Mouse (Mus musculus): ENCODE data around the gene Cd320. TPM values are rescaled to one million over a fixed set of nuclear protein-coding genes. Genes with fewer than 3 reads are reported as not detected.
"Not testable (repeated sequence)": the region's sequence is repeated elsewhere in the genome, so short reads cannot be mapped to it uniquely, and the experiment has no call there.

Gene Cd320
- polyA plus RNA-seq, 1 experiment: 31.8 TPM

GRCm38 (mm10) chr17:33824084-33824996 lies 18.6 kb upstream of the Cd320 start, which contains the start of the genes Rps28 and Ndufa7:
TSS of gene Rps28 (minus strand) at chr17:33824562.
TSS of gene Ndufa7 (plus strand) at chr17:33824572.
- DNase-seq (ENCODE audit: extremely low spot score in 1 of 2, low spot score in 1 of 2): peak; percentile 95 to 99

- DNase-seq (ENCODE audit: extremely low spot score in 1 of 2, low spot score in 1 of 2): not testable (repeated sequence)
Observed at GRCm38 (mm10) chr17:33824997-33825330, 17.9 kb upstream of the Cd320 start.

GRCm38 (mm10) chr17:33825462-33825861 lies 17.4 kb upstream of the Cd320 start:
- DNase-seq (ENCODE audit: extremely low spot score in 1 of 2, low spot score in 1 of 2): no peak

- DNase-seq (ENCODE audit: extremely low spot score in 1 of 2, low spot score in 1 of 2): peak in 1 of 2 experiments; percentile 86
Observed at GRCm38 (mm10) chr17:33826850-33827249, 16.0 kb upstream of the Cd320 start.

GRCm38 (mm10) chr17:33828892-33829291 lies 14.0 kb upstream of the Cd320 start:
- DNase-seq (ENCODE audit: extremely low spot score in 1 of 2, low spot score in 1 of 2): no peak

GRCm38 (mm10) chr17:33829561-33829960 lies 13.3 kb upstream of the Cd320 start:
- DNase-seq (ENCODE audit: extremely low spot score in 1 of 2, low spot score in 1 of 2): no peak

GRCm38 (mm10) chr17:33844196-33844595 lies 1.3 kb downstream of the Cd320 start:
- DNase-seq (ENCODE audit: extremely low spot score in 1 of 2, low spot score in 1 of 2): no peak

GRCm38 (mm10) chr17:33848139-33848538 lies 5.2 kb downstream of the Cd320 start:
- no peak for DNase-seq (ENCODE audit: extremely low spot score in 1 of 2, low spot score in 1 of 2)

GRCm38 (mm10) chr17:33851331-33851730 lies 8.4 kb downstream of the Cd320 start:
- no peak for DNase-seq (ENCODE audit: extremely low spot score in 1 of 2, low spot score in 1 of 2)

GRCm38 (mm10) chr17:33857816-33858215 lies 14.9 kb downstream of the Cd320 start:
- no peak for DNase-seq (ENCODE audit: extremely low spot score in 1 of 2, low spot score in 1 of 2)

GRCm38 (mm10) chr17:33865330-33866030 lies 22.6 kb downstream of the Cd320 start:
- peak; percentile 88 to 93 for DNase-seq (ENCODE audit: extremely low spot score in 1 of 2, low spot score in 1 of 2)

- not testable (repeated sequence) for DNase-seq (ENCODE audit: extremely low spot score in 1 of 2, low spot score in 1 of 2)
Observed at GRCm38 (mm10) chr17:33873537-33873936, 30.6 kb downstream of the Cd320 start, which contains the start of gene Gm7029. TSS of gene Gm7029 (plus strand) at chr17:33873837.

- DNase-seq (ENCODE audit: extremely low spot score in 1 of 2, low spot score in 1 of 2): no peak
Observed at GRCm38 (mm10) chr17:33874411-33874810, 31.5 kb downstream of the Cd320 start.

- not testable (repeated sequence) for DNase-seq (ENCODE audit: extremely low spot score in 1 of 2, low spot score in 1 of 2)
Observed at GRCm38 (mm10) chr17:33875797-33876196, 32.9 kb downstream of the Cd320 start.

GRCm38 (mm10) chr17:33884320-33884719 lies 41.4 kb downstream of the Cd320 start:
- not testable (repeated sequence) for DNase-seq (ENCODE audit: extremely low spot score in 1 of 2, low spot score in 1 of 2)

GRCm38 (mm10) chr17:33887802-33888201 lies 44.9 kb downstream of the Cd320 start:
- DNase-seq (ENCODE audit: extremely low spot score in 1 of 2, low spot score in 1 of 2): not testable (repeated sequence)

- not testable (repeated sequence) for DNase-seq (ENCODE audit: extremely low spot score in 1 of 2, low spot score in 1 of 2)
Observed at GRCm38 (mm10) chr17:33888230-33888629, 45.3 kb downstream of the Cd320 start.

GRCm38 (mm10) chr17:33889941-33890532 lies 47.1 kb downstream of the Cd320 start:
- not testable (repeated sequence) for DNase-seq (ENCODE audit: extremely low spot score in 1 of 2, low spot score in 1 of 2)

- DNase-seq (ENCODE audit: extremely low spot score in 1 of 2, low spot score in 1 of 2): peak; percentile 99 to 100
Observed at GRCm38 (mm10) chr17:33890533-33891059, 47.7 kb downstream of the Cd320 start, which contains the start of gene Kifc1. TSS of gene Kifc1 (minus strand) at chr17:33890661.

GRCm38 (mm10) chr17:33891357-33891756 lies 48.5 kb downstream of the Cd320 start:
- no peak for DNase-seq (ENCODE audit: extremely low spot score in 1 of 2, low spot score in 1 of 2)

- not testable (repeated sequence) for DNase-seq (ENCODE audit: extremely low spot score in 1 of 2, low spot score in 1 of 2)
Observed at GRCm38 (mm10) chr17:33891892-33892291, 49.0 kb downstream of the Cd320 start.
